Mouse (Mus musculus) adrenal gland, postnatal 10 days (tissue): Measurements from ENCODE around the gene Mia2. TPM values are rescaled to one million over a fixed set of nuclear protein-coding genes. Genes with fewer than 3 reads are reported as not detected.

Source experiments
- DNase-seq: peaks from one replicate; pipeline ENCODE4 v3.0.0; 2021; ENCODE audit warnings: mixed read lengths
- total RNA-seq, 2 experiments: library from RNA; stranded (reverse); gene quantifications; 2 replicates each; pipeline ENCODE4 v1.2.3; 2021

Gene Mia2
- total RNA-seq, 2 experiments from 2014 or later, result 86.8 to 88.6 TPM

GRCm38 (mm10) chr12:59104771-59105170, 9.2 kb downstream of the Mia2 start:
- no peak for DNase-seq

GRCm38 (mm10) chr12:59105914-59106313, 10.3 kb downstream of the Mia2 start:
- no peak for DNase-seq

GRCm38 (mm10) chr12:59106491-59106890, 10.9 kb downstream of the Mia2 start:
- no peak for DNase-seq

- no peak for DNase-seq
Observed at GRCm38 (mm10) chr12:59107926-59108325, 12.3 kb downstream of the Mia2 start.

GRCm38 (mm10) chr12:59117184-59117583, 21.6 kb downstream of the Mia2 start:
- DNase-seq, result no peak

- no peak for DNase-seq
Observed at GRCm38 (mm10) chr12:59125426-59125825, 29.8 kb downstream of the Mia2 start.

GRCm38 (mm10) chr12:59128501-59128900, 32.9 kb downstream of the Mia2 start:
- no peak for DNase-seq

GRCm38 (mm10) chr12:59129038-59129437, 33.4 kb downstream of the Mia2 start:
- peak; percentile 20 for DNase-seq

- DNase-seq, result peak; percentile 73
Observed at GRCm38 (mm10) chr12:59129592-59129991, 34.0 kb downstream of the Mia2 start.

- DNase-seq, result peak; percentile 47
Observed at GRCm38 (mm10) chr12:59130249-59130648, 34.6 kb downstream of the Mia2 start.

- DNase-seq, result peak; percentile 97
Observed at GRCm38 (mm10) chr12:59130651-59131577, 35.3 kb downstream of the Mia2 start.

GRCm38 (mm10) chr12:59131578-59131946, 36.0 kb downstream of the Mia2 start:
- DNase-seq, result no peak

GRCm38 (mm10) chr12:59132462-59132861, 36.9 kb downstream of the Mia2 start:
- DNase-seq, result no peak

GRCm38 (mm10) chr12:59132940-59133339, 37.3 kb downstream of the Mia2 start:
- DNase-seq, result no peak

GRCm38 (mm10) chr12:59133437-59133999, 37.9 kb downstream of the Mia2 start:
- no peak for DNase-seq

GRCm38 (mm10) chr12:59135096-59135495, 39.5 kb downstream of the Mia2 start:
- DNase-seq, result no peak

- DNase-seq, result no peak
Observed at GRCm38 (mm10) chr12:59135533-59136300, 40.1 kb downstream of the Mia2 start.

GRCm38 (mm10) chr12:59137031-59137430, 41.4 kb downstream of the Mia2 start:
- no peak for DNase-seq

- DNase-seq, result no peak
Observed at GRCm38 (mm10) chr12:59139372-59139771, 43.8 kb downstream of the Mia2 start.

GRCm38 (mm10) chr12:59145130-59145529, 49.5 kb downstream of the Mia2 start:
- no peak for DNase-seq

- DNase-seq, result no peak
Observed at GRCm38 (mm10) chr12:59149691-59150090, 54.1 kb downstream of the Mia2 start.

- no peak for DNase-seq
Observed at GRCm38 (mm10) chr12:59161091-59161490, 65.5 kb downstream of the Mia2 start.

- DNase-seq, result no peak
Observed at GRCm38 (mm10) chr12:59162797-59163196, 67.2 kb downstream of the Mia2 start.
